Mouse (Mus musculus) testis, adult 2 months (tissue): ENCODE measurements around the gene Fam43a.

ENCODE experiments used
- CTCF ChIP-seq: fragments of 200-500 bp; IDR thresholded peaks from 2 replicates; pipeline ENCODE4 v1.5.1; 2012; ENCODE audit warnings: low read depth, mild to moderate bottlenecking, inconsistent platforms, low read length, moderate library complexity; ENCODE audit not compliant: control insufficient read depth, insufficient read depth, insufficient replicate concordance
- POLR2A ChIP-seq: fragments of 200-500 bp; IDR thresholded peaks from 2 replicates; pipeline ENCODE4 v1.6.1; 2012; ENCODE audit warnings: low read depth, mild to moderate bottlenecking, inconsistent platforms, low read length, moderate library complexity; ENCODE audit not compliant: control insufficient read depth

- TF ChIP-seq CTCF, result no peak
- TF ChIP-seq POLR2A, result no peak
Measured at GRCm38 (mm10) chr16:30638586-30638985, 39.1 kb downstream of the Fam43a start.
